Comparison of ENCODE assay signal across 16 mouse cellular contexts in genomic region chr5:125171259-125171658, GRCm38 (mm10). TPM values are rescaled to one million over a fixed set of nuclear protein-coding genes. Genes with fewer than 3 reads are reported as not detected.
DNase-seq lines count a peak whose midpoint lies in the region; ATAC-seq and TF ChIP-seq lines count a peak whose summit lies in the region.
"Had no signal": no experiment of that assay in that cellular context is flagged by ENCODE, and none has a peak within 500 bp of the region (broad histone marks: within the 10 kb centered on the region; RNA-seq: fewer than 3 reads in every experiment).

No protein-coding gene starts in this region.

- H3K4me1 ChIP-seq in lung, embryonic 14.5 days (ENCODE audit: insufficient read depth), result peaks cover 55% of the 10 kb centered on the region
- H3K4me1 ChIP-seq in hindbrain, embryonic 10.5 days (replicated peaks), result peaks cover 95% of the 10 kb centered on the region
- H3K4me1 ChIP-seq in midbrain, postnatal 0 days (ENCODE audit: insufficient read depth, low read length), result peaks cover 46% of the 10 kb centered on the region

- ATAC-seq in lung, embryonic 14.5 days (ENCODE audit: insufficient read depth), result no peak
- ATAC-seq in midbrain, postnatal 0 days (ENCODE audit: low FRiP score), result no peak
- ATAC-seq: Patski had no signal

- peak; percentile 39 for DNase-seq in cerebellum, adult 9-11 months
- DNase-seq in cerebellum, postnatal 4 days (ENCODE audit: low spot score in 2 of 2), result no peak
- peak; percentile 50 for DNase-seq in lung, embryonic 14.5 days
- no peak for DNase-seq in lung, postnatal 25 days (ENCODE audit: low spot score)
- DNase-seq in hindbrain, embryonic 10.5 days (ENCODE audit: low spot score), result no peak
- no peak for DNase-seq in midbrain, postnatal 0 days (ENCODE audit: low spot score)
- DNase-seq in liver, result no peak
- no peak for DNase-seq in spleen, postnatal 10 days (ENCODE audit: low spot score in 2 of 2)
- DNase-seq: cerebellum, postnatal 14 days; heart, adult 11 months; heart, postnatal 4 days; kidney, adult 9 months; layer of hippocampus, postnatal 36 days had no signal

- H3K4me2 ChIP-seq in lung, embryonic 14.5 days, result no peak overlapping the region
- no peak overlapping the region for H3K4me2 ChIP-seq in midbrain, postnatal 0 days (ENCODE audit: low read depth, low read length, poor library complexity, severe bottlenecking)
- H3K4me2 ChIP-seq: embryonic facial prominence, embryonic 12.5 days; limb, embryonic 13.5 days had no signal

- H3K36me3 ChIP-seq in lung, embryonic 14.5 days (ENCODE audit: insufficient read depth), result 0 out of 2 replicates have a peak, but pooled peaks cover 10% of the 10 kb centered on the region
- H3K36me3 ChIP-seq in hindbrain, embryonic 10.5 days, result no peaks in the 10 kb centered on the region; the same call in 1 of the 2 replicates
- H3K36me3 ChIP-seq in midbrain, postnatal 0 days (ENCODE audit: insufficient read depth, low read length), result no peaks in the 10 kb centered on the region
- H3K36me3 ChIP-seq: embryonic facial prominence, embryonic 12.5 days; limb, embryonic 13.5 days had no signal

- no peak for TF ChIP-seq CTCF in lung, embryonic 14.5 days (IDR thresholded peaks at IDR 0.05; ENCODE audit: low read depth)
- no peak for TF ChIP-seq CTCF in midbrain, postnatal 0 days (IDR thresholded peaks at IDR 0.05)

- no peaks in the 10 kb centered on the region for H3K9me3 ChIP-seq in lung, embryonic 14.5 days (ENCODE audit: low read depth, low read length)
- H3K9me3 ChIP-seq in hindbrain, embryonic 10.5 days, result no peaks in the 10 kb centered on the region
- H3K9me3 ChIP-seq in midbrain, postnatal 0 days (ENCODE audit: low read length), result no peaks in the 10 kb centered on the region
- H3K9me3 ChIP-seq: embryonic facial prominence, embryonic 12.5 days; limb, embryonic 13.5 days had no signal

- H3K9ac ChIP-seq in lung, embryonic 14.5 days, result no peak overlapping the region
- H3K9ac ChIP-seq in midbrain, postnatal 0 days (replicated peaks; ENCODE audit: low read length, poor library complexity, severe bottlenecking), result no peak overlapping the region
- H3K9ac ChIP-seq: limb, embryonic 13.5 days had no signal

- no peak overlapping the region for H3K4me3 ChIP-seq in lung, embryonic 14.5 days (ENCODE audit: low read depth, low read length)
- H3K4me3 ChIP-seq in hindbrain, embryonic 10.5 days, result no peak overlapping the region
- H3K4me3 ChIP-seq in midbrain, postnatal 0 days (ENCODE audit: low read depth, low read length), result no peak overlapping the region
- H3K4me3 ChIP-seq: embryonic facial prominence, embryonic 12.5 days; limb, embryonic 13.5 days had no signal

- H3K27ac ChIP-seq in lung, embryonic 14.5 days (ENCODE audit: low read depth), result 0 out of 2 replicates have a peak overlapping the region, but pooled peaks have one; percentile 19
- H3K27ac ChIP-seq in hindbrain, embryonic 10.5 days, result 0 out of 2 replicates have a peak overlapping the region, but pooled peaks have one; percentile 65
- H3K27ac ChIP-seq in midbrain, postnatal 0 days (ENCODE audit: low read depth, low read length), result peak overlapping the region; percentile 2; the same call in 1 of the 2 replicates

- WGBS in lung, embryonic 14.5 days, result 37% methylated on average over 6 of the region's 6 CpGs
- 70% methylated on average over 6 of the region's 6 CpGs for WGBS in hindbrain, embryonic 10.5 days
- WGBS in midbrain, postnatal 0 days, result 44% methylated on average over 6 of the region's 6 CpGs

- no peaks in the 10 kb centered on the region for H3K27me3 ChIP-seq in lung, embryonic 14.5 days (ENCODE audit: insufficient read depth, low read length)
- 0 out of 2 replicates have a peak, but pooled peaks cover 5% of the 10 kb centered on the region for H3K27me3 ChIP-seq in hindbrain, embryonic 10.5 days (ENCODE audit: insufficient read depth, poor library complexity, severe bottlenecking)
- no peaks in the 10 kb centered on the region for H3K27me3 ChIP-seq in midbrain, postnatal 0 days (ENCODE audit: insufficient read depth, low read length)
- H3K27me3 ChIP-seq: embryonic facial prominence, embryonic 12.5 days; limb, embryonic 13.5 days; Patski had no signal

RNA-seq across cellular contexts. Expression of gene Ncor2, which starts 7.8 kb away (rescaled TPM):
- polyA plus RNA-seq in lung, embryonic 14.5 days (2014; fragmentation: Nextera tagmentation; extraction: Ambion mirVana), result 34.9 and 36.5 TPM in 2 replicates
- 18.1 and 19.7 TPM in 2 replicates for polyA plus RNA-seq in hindbrain, embryonic 10.5 days (2016; fragmentation: Nextera tagmentation; extraction: Ambion mirVana)
- 22.8 and 37.8 TPM in 2 replicates for total RNA-seq in midbrain, postnatal 0 days (2014; rRNA removed)
- 15.5 and 17.8 TPM in 2 replicates for polyA plus RNA-seq in midbrain, postnatal 0 days (2015; fragmentation: Nextera tagmentation; extraction: Ambion mirVana)

Comparison
In these comparisons a context has a peak if more than half of its experiments do, and no peak if none do; other contexts are left out.
1. DNase-seq: peak in cerebellum, adult 9-11 months (single experiment) and lung, embryonic 14.5 days (single experiment); none in cerebellum, postnatal 4 days (0 of 2), lung, postnatal 25 days (single experiment), hindbrain, embryonic 10.5 days (single experiment), midbrain, postnatal 0 days (single experiment), liver (single experiment) and spleen, postnatal 10 days (0 of 2).
2. H3K27ac ChIP-seq: peak in every context shown above with its lines; median percentile 65 in hindbrain, embryonic 10.5 days; 19 in lung, embryonic 14.5 days; 2 in midbrain, postnatal 0 days.